Comparison of ENCODE assay signal across 26 mouse cellular contexts in genomic region chr4:75292315-75292714, GRCm38 (mm10). TPM values are rescaled to one million over a fixed set of nuclear protein-coding genes. Genes with fewer than 3 reads are reported as not detected.
DNase-seq lines count a peak whose midpoint lies in the region; ATAC-seq and TF ChIP-seq lines count a peak whose summit lies in the region.
"Had no signal": no experiment of that assay in that cellular context is flagged by ENCODE, and none has a peak within 500 bp of the region (broad histone marks: within the 10 kb centered on the region; RNA-seq: fewer than 3 reads in every experiment).

No protein-coding gene starts in this region.

- no peak overlapping the region for H3K4me2 ChIP-seq in embryonic facial prominence, embryonic 14.5 days (ENCODE audit: low read depth, low read length)
- H3K4me2 ChIP-seq in midbrain, embryonic 14.5 days (ENCODE audit: low read length), result no peak overlapping the region
- no peak overlapping the region for H3K4me2 ChIP-seq in midbrain, postnatal 0 days (ENCODE audit: low read depth, low read length, poor library complexity, severe bottlenecking)
- H3K4me2 ChIP-seq: embryonic facial prominence, embryonic 13.5 days; forebrain, embryonic 13.5 days; heart, embryonic 13.5 days; hindbrain, embryonic 14.5 days had no signal

- no peaks in the 10 kb centered on the region for H3K27me3 ChIP-seq in embryonic facial prominence, embryonic 14.5 days (replicated peaks; ENCODE audit: control insufficient read depth, insufficient read depth, low read length)
- no peaks in the 10 kb centered on the region for H3K27me3 ChIP-seq in embryonic facial prominence, embryonic 10.5 days (replicated peaks; ENCODE audit: low read depth, poor library complexity, severe bottlenecking)
- no peaks in the 10 kb centered on the region for H3K27me3 ChIP-seq in midbrain, embryonic 14.5 days (ENCODE audit: control insufficient read depth, insufficient read depth, low read length)
- H3K27me3 ChIP-seq in midbrain, postnatal 0 days (ENCODE audit: insufficient read depth, low read length), result no peaks in the 10 kb centered on the region
- H3K27me3 ChIP-seq: embryonic facial prominence, embryonic 13.5 days; forebrain, embryonic 13.5 days; heart, embryonic 13.5 days had no signal

- peak; percentile 40 for DNase-seq in embryonic facial prominence, embryonic 14.5 days (ENCODE audit: low spot score)
- no peak for DNase-seq in embryonic facial prominence, embryonic 10.5 days (ENCODE audit: low spot score)
- DNase-seq in midbrain, embryonic 14.5 days, result peak; percentile 12
- DNase-seq in midbrain, postnatal 0 days (ENCODE audit: low spot score), result no peak
- DNase-seq in retina, embryonic 14.5 days (ENCODE audit: low spot score), result peak; percentile 14
- DNase-seq in layer of hippocampus, postnatal 14 days (ENCODE audit: low spot score in 2 of 2), result no peak
- no peak for DNase-seq in left cerebral cortex, postnatal 4 days
- DNase-seq: adrenal gland, adult 8-10 months; adrenal gland, postnatal 25 days; cerebellum, adult 11 months; cerebellum, adult 2 months; cerebellum, adult 9-11 months; cerebellum, postnatal 25 days; gastrocnemius, postnatal 10 days; gastrocnemius, postnatal 36 days; heart, adult 2 months; heart, postnatal 14 days; heart, postnatal 4 days had no signal

- no peaks in the 10 kb centered on the region for H3K36me3 ChIP-seq in embryonic facial prominence, embryonic 14.5 days (ENCODE audit: control insufficient read depth, insufficient read depth, low read length)
- H3K36me3 ChIP-seq in embryonic facial prominence, embryonic 10.5 days (replicated peaks), result no peaks in the 10 kb centered on the region
- H3K36me3 ChIP-seq in midbrain, embryonic 14.5 days (ENCODE audit: control insufficient read depth, insufficient read depth, low read length), result no peaks in the 10 kb centered on the region
- H3K36me3 ChIP-seq in midbrain, postnatal 0 days (ENCODE audit: insufficient read depth, low read length), result no peaks in the 10 kb centered on the region
- H3K36me3 ChIP-seq: embryonic facial prominence, embryonic 13.5 days; forebrain, embryonic 10.5 days; heart, embryonic 10.5 days; heart, embryonic 13.5 days had no signal

- H3K4me3 ChIP-seq in embryonic facial prominence, embryonic 14.5 days (ENCODE audit: low read depth, low read length), result no peak overlapping the region
- no peak overlapping the region for H3K4me3 ChIP-seq in embryonic facial prominence, embryonic 10.5 days
- H3K4me3 ChIP-seq in midbrain, embryonic 14.5 days (replicated peaks; ENCODE audit: low read depth, low read length), result no peak overlapping the region
- no peak overlapping the region for H3K4me3 ChIP-seq in midbrain, postnatal 0 days (ENCODE audit: low read depth, low read length)
- H3K4me3 ChIP-seq: embryonic facial prominence, embryonic 13.5 days; forebrain, embryonic 10.5 days; forebrain, embryonic 13.5 days; heart, adult 2 months; heart, embryonic 10.5 days; heart, embryonic 13.5 days had no signal

- 53% methylated on average over 4 of the region's 4 CpGs for WGBS in embryonic facial prominence, embryonic 14.5 days
- 72% methylated on average over 4 of the region's 4 CpGs for WGBS in embryonic facial prominence, embryonic 10.5 days
- WGBS in midbrain, embryonic 14.5 days, result 54% methylated on average over 4 of the region's 4 CpGs
- 45% methylated on average over 4 of the region's 4 CpGs for WGBS in midbrain, postnatal 0 days

- no peaks in the 10 kb centered on the region for H3K9me3 ChIP-seq in embryonic facial prominence, embryonic 14.5 days (ENCODE audit: control insufficient read depth, low read length)
- H3K9me3 ChIP-seq in embryonic facial prominence, embryonic 10.5 days, result no peaks in the 10 kb centered on the region
- no peaks in the 10 kb centered on the region for H3K9me3 ChIP-seq in midbrain, embryonic 14.5 days (ENCODE audit: control insufficient read depth, low read length)
- no peaks in the 10 kb centered on the region for H3K9me3 ChIP-seq in midbrain, postnatal 0 days (ENCODE audit: low read length)
- H3K9me3 ChIP-seq: embryonic facial prominence, embryonic 13.5 days; forebrain, embryonic 10.5 days; forebrain, embryonic 13.5 days; heart, embryonic 10.5 days; heart, embryonic 13.5 days had no signal

- H3K9ac ChIP-seq in embryonic facial prominence, embryonic 14.5 days (ENCODE audit: low read depth, low read length), result no peak overlapping the region
- H3K9ac ChIP-seq in midbrain, embryonic 14.5 days (replicated peaks; ENCODE audit: low read length), result no peak overlapping the region
- no peak overlapping the region for H3K9ac ChIP-seq in midbrain, postnatal 0 days (replicated peaks; ENCODE audit: low read length, poor library complexity, severe bottlenecking)
- H3K9ac ChIP-seq: embryonic facial prominence, embryonic 13.5 days; forebrain, embryonic 13.5 days; heart, embryonic 13.5 days; hindbrain, embryonic 14.5 days had no signal

- ATAC-seq in embryonic facial prominence, embryonic 14.5 days (ENCODE audit: low read depth), result peak; percentile 88; the same call in 1 of the 2 replicates
- no peak for ATAC-seq in midbrain, embryonic 14.5 days (ENCODE audit: low FRiP score, low TSS enrichment)
- ATAC-seq in midbrain, postnatal 0 days (ENCODE audit: low FRiP score), result no peak
- ATAC-seq: activated CD4-positive, CD25-positive, alpha-beta regulatory T cell, adult 4 months; forebrain, embryonic 13.5 days; forebrain, embryonic 16.5 days had no signal

- intact Hi-C loops in left cerebral cortex, postnatal 4 days (cut with DNase I), result no loop called here

- TF ChIP-seq CTCF in midbrain, postnatal 0 days (IDR thresholded peaks at IDR 0.05), result no peak

- no peak overlapping the region for H3K27ac ChIP-seq in embryonic facial prominence, embryonic 14.5 days (replicated peaks; ENCODE audit: low read depth, low read length)
- no peak overlapping the region for H3K27ac ChIP-seq in embryonic facial prominence, embryonic 10.5 days (replicated peaks)
- H3K27ac ChIP-seq in midbrain, embryonic 14.5 days (replicated peaks; ENCODE audit: low read depth, low read length), result no peak overlapping the region
- no peak overlapping the region for H3K27ac ChIP-seq in midbrain, postnatal 0 days (ENCODE audit: low read depth, low read length)
- H3K27ac ChIP-seq: embryonic facial prominence, embryonic 13.5 days; forebrain, embryonic 10.5 days; forebrain, embryonic 13.5 days; heart, adult 2 months; heart, embryonic 10.5 days; heart, embryonic 13.5 days; hindbrain, embryonic 14.5 days had no signal

- H3K4me1 ChIP-seq in embryonic facial prominence, embryonic 14.5 days (ENCODE audit: control insufficient read depth, insufficient read depth, low read length), result no peaks in the 10 kb centered on the region
- H3K4me1 ChIP-seq in embryonic facial prominence, embryonic 10.5 days, result no peaks in the 10 kb centered on the region
- H3K4me1 ChIP-seq in midbrain, embryonic 14.5 days (ENCODE audit: control insufficient read depth, insufficient read depth, low read length), result no peaks in the 10 kb centered on the region
- H3K4me1 ChIP-seq in midbrain, postnatal 0 days (ENCODE audit: insufficient read depth, low read length), result no peaks in the 10 kb centered on the region
- H3K4me1 ChIP-seq: embryonic facial prominence, embryonic 13.5 days; forebrain, embryonic 10.5 days; forebrain, embryonic 13.5 days; heart, embryonic 10.5 days; heart, embryonic 13.5 days had no signal

RNA-seq across cellular contexts. Expression of gene Dmac1, which starts 14.2 kb away (rescaled TPM):
- 127 and 136 TPM in 2 replicates for polyA plus RNA-seq in embryonic facial prominence, embryonic 14.5 days (2014; fragmentation: Nextera tagmentation; extraction: Ambion mirVana)
- 108 and 113 TPM in 2 replicates for polyA plus RNA-seq in embryonic facial prominence, embryonic 10.5 days (2016; fragmentation: Nextera tagmentation; extraction: Ambion mirVana)
- polyA plus RNA-seq in midbrain, embryonic 14.5 days (2014; fragmentation: Nextera tagmentation; extraction: Ambion mirVana), result 88.6 and 98.3 TPM in 2 replicates
- 54.4 and 56.4 TPM in 2 replicates for total RNA-seq in midbrain, postnatal 0 days (2014; rRNA removed)
- 81.7 and 86.1 TPM in 2 replicates for polyA plus RNA-seq in midbrain, postnatal 0 days (2015; fragmentation: Nextera tagmentation; extraction: Ambion mirVana)
- total RNA-seq in layer of hippocampus, postnatal 14 days (2021), result 10 to 100 TPM; 51.2 to 60.2 TPM
- total RNA-seq in left cerebral cortex, postnatal 4 days (2021), result 10 to 100 TPM; 49.2 to 53.4 TPM

Comparison
In these comparisons a context has a peak if more than half of its experiments do, and no peak if none do; other contexts are left out.
1. DNase-seq: peak in embryonic facial prominence, embryonic 14.5 days (single experiment), midbrain, embryonic 14.5 days (single experiment) and retina, embryonic 14.5 days (single experiment); none in embryonic facial prominence, embryonic 10.5 days (single experiment), midbrain, postnatal 0 days (single experiment), layer of hippocampus, postnatal 14 days (0 of 2) and left cerebral cortex, postnatal 4 days (single experiment).